Mouse (Mus musculus) limb, embryonic 14.5 days (tissue): Measurements from ENCODE around the gene Tmem151b. TPM values are rescaled to one million over a fixed set of nuclear protein-coding genes. Genes with fewer than 3 reads are reported as not detected.

Experiments used
- ATAC-seq: fragments of 200-750 bp; cut with Nextera tagmentation; 2 replicates; pipeline ENCODE4 v1.8.0; 2017; ENCODE audit warnings: low read depth, moderate number of reproducible peaks, moderate TSS enrichment; ENCODE audit not compliant: low FRiP score
- DNase-seq: peaks from one replicate; pipeline ENCODE4 v3.0.0-alpha.2; 2015; ENCODE audit warnings: low spot score
- H3K27ac ChIP-seq: fragments of 300-500 bp; sonication (generic); replicated peaks from 2 replicates; pipeline ENCODE4 v1.5.1; 2014; ENCODE audit warnings: low read depth, mild to moderate bottlenecking, low read length, moderate library complexity, mixed read lengths
- H3K27me3 ChIP-seq: fragments of 300-500 bp; sonication (generic); 2 replicates; pipeline ENCODE4 v1.6.1; 2014; ENCODE audit warnings: low read length, mixed read lengths; ENCODE audit not compliant: control insufficient read depth, insufficient read depth
- H3K36me3 ChIP-seq: fragments of 300-500 bp; sonication (generic); 2 replicates; pipeline ENCODE4 v1.6.1; 2014; ENCODE audit warnings: mild to moderate bottlenecking, low read length, moderate library complexity, mixed read lengths; ENCODE audit not compliant: control insufficient read depth, insufficient read depth
- H3K4me1 ChIP-seq: fragments of 300-500 bp; sonication (generic); 2 replicates; pipeline ENCODE4 v1.6.1; 2014; ENCODE audit warnings: antibody characterized with exemption, low read length, mixed read lengths; ENCODE audit not compliant: control insufficient read depth, insufficient read depth
- H3K4me2 ChIP-seq: fragments of 300-500 bp; sonication (generic); replicated peaks from 2 replicates; pipeline ENCODE4 v1.6.1; 2014; ENCODE audit warnings: low read depth, mild to moderate bottlenecking, low read length, moderate library complexity; ENCODE audit not compliant: severe bottlenecking
- H3K4me3 ChIP-seq: fragments of 300-500 bp; sonication (generic); replicated peaks from 2 replicates; pipeline ENCODE4 v1.5.1; 2014; ENCODE audit warnings: low read length
- H3K9ac ChIP-seq: fragments of 300-500 bp; sonication (generic); 2 replicates; pipeline ENCODE4 v1.6.1; 2014; ENCODE audit warnings: mild to moderate bottlenecking, low read depth, low read length, moderate library complexity; ENCODE audit not compliant: severe bottlenecking
- H3K9me3 ChIP-seq: fragments of 300-500 bp; sonication (generic); 2 replicates; pipeline ENCODE4 v1.6.1; 2016; ENCODE audit warnings: low read length; ENCODE audit not compliant: control insufficient read depth
- POLR2A ChIP-seq: fragments of 200-500 bp; IDR thresholded peaks from 2 replicates; pipeline ENCODE4 v1.8.0; 2012; ENCODE audit warnings: inconsistent platforms, mild to moderate bottlenecking, moderate library complexity, borderline replicate concordance; ENCODE audit not compliant: insufficient read depth, insufficient read length; ENCODE audit errors: extremely low read depth
- WGBS: fragments of 180-500 bp; shearing (Covaris S2); extraction: QIAGEN DNeasy Blood & Tissue Kit; methylation state at CpG from one replicate; pipeline ENCODE4 v1.1.7; 2014; 5-methylcytosine and 5-hydroxymethylcytosine counted together
- polyA plus RNA-seq, 2 experiments: library from polyadenylated mRNA; depleted of rRNA in 1 of 2; stranded (reverse) in 1 of 2; unstranded in 1 of 2; fragments of >200 nt; fragmentation: Nextera tagmentation in 1 of 2; extraction: Ambion mirVana in 1 of 2; gene quantifications; 2 replicates each; pipeline versions ENCODE4 v1.2.1 to v1.2.3; 2012 to 2014

The Tmem151b gene
- polyA plus RNA-seq, 2 experiments, result 2.9 to 6.1 TPM

- Histone ChIP-seq H3K27ac (no peak overlapping the region), H3K4me2 (no peak overlapping the region), H3K9me3 (no peaks in the 10 kb centered on the region), H3K4me3 (no peak overlapping the region), H3K27me3 (no peaks in the 10 kb centered on the region), H3K9ac (no peak overlapping the region), H3K36me3 (peaks cover 7% of the 10 kb centered on the region; the same call in 1 of the 2 replicates), H3K4me1 (peaks cover 20% of the 10 kb centered on the region)
- no peak for TF ChIP-seq POLR2A
- WGBS, result 67% methylated on average over 6 of the region's 6 CpGs
- DNase-seq (no peak), ATAC-seq (no peak)
Observed at GRCm38 (mm10) chr17:45582715-45583355, 33.4 kb upstream of the Tmem151b start.

DNA sequence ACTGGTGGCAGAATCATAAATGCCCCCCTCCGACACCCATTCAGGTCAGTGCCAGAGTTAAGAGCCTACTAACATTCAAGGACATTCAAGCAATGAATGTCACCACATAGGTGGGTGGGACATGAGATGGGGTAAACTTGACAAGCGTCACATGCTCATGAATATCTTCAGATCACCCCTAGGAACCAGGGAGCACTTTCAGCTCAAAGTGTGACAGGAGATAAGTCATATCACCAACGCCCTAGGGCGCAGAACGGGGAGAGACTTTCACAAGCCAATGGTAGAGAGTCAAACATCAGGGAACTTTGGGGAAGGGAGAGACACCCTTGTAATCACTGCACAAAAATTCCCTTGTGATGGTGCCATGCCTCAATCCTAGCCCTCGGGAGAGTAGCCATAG is 32.7 kb upstream of the Tmem151b start:
- peaks cover 20% of the 10 kb centered on the region for H3K4me1 ChIP-seq
- no peak overlapping the region for H3K9ac ChIP-seq
- no peaks in the 10 kb centered on the region for H3K9me3 ChIP-seq
- ATAC-seq (no peak), DNase-seq (no peak)
- H3K27me3 ChIP-seq, result no peaks in the 10 kb centered on the region
- H3K4me3 ChIP-seq, result no peak overlapping the region
- 90% methylated on average over 6 of the region's 6 CpGs for WGBS
- no peak for TF ChIP-seq POLR2A
- peaks cover 4% of the 10 kb centered on the region; the same call in 1 of the 2 replicates for H3K36me3 ChIP-seq
- no peak overlapping the region for H3K27ac ChIP-seq
- no peak overlapping the region for H3K4me2 ChIP-seq

DNA sequence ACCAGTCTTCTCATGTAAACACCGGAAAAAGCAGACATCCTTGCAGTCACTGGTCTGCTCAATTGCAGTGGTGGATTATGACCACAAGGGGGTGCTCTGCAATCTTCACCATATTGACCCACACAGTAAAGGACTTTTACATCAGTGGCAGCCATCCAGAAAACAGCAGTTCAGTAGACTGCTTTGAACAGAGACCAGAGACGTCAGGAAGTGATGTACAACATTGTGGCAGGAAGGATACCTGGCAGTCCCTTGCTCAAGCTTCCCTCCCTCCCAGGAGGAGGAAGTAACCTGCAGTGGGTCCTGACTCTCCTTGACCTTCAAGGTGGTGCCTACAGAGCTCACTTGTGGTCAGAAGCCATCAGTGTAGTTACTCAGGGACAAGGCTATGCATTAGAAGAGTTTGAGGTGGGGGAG is 32.1 kb upstream of the Tmem151b start:
- ATAC-seq (peak; percentile 27; the same call in 1 of the 2 replicates), DNase-seq (peak; percentile 94)
- Histone ChIP-seq H3K27ac (no peak overlapping the region; the same call in 1 of the 2 replicates), H3K4me1 (peaks cover 20% of the 10 kb centered on the region), H3K9me3 (no peaks in the 10 kb centered on the region), H3K4me2 (no peak overlapping the region), H3K9ac (no peak overlapping the region), H3K4me3 (no peak overlapping the region), H3K36me3 (no peaks in the 10 kb centered on the region; the same call in 1 of the 2 replicates), H3K27me3 (no peaks in the 10 kb centered on the region)
- 3% methylated on average over 2 of the region's 2 CpGs for WGBS
- TF ChIP-seq POLR2A, result no peak

GRCm38 (mm10) chr17:45580958-45581477 is 31.5 kb upstream of the Tmem151b start:
- no peak overlapping the region; the same call in 1 of the 2 replicates for H3K27ac ChIP-seq
- DNase-seq, result peak; percentile 52

DNA sequence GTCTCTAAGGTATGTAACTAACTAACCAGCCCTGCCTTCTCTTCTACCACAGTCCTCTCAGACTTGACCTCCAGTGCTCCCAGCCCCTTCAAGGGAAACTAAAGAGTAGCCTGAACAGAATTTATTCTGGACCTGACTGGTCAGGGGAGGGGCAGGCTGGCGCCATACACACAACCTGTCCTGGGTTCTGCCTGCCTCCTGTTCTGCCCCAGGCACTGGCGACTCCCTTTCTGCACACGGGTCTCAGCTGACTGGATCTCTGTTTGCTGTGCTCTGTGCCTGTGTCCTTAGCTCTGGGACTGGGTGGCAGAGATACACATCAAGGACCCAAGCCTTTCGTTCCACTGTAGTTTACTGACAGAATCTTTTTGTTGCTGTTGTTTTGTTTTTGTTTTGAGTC is 30.1 kb upstream of the Tmem151b start:
- Histone ChIP-seq H3K36me3 (no peaks in the 10 kb centered on the region), H3K27me3 (no peaks in the 10 kb centered on the region), H3K4me2 (no peak overlapping the region), H3K9me3 (no peaks in the 10 kb centered on the region), H3K27ac (no peak overlapping the region), H3K4me3 (no peak overlapping the region), H3K4me1 (peaks cover 10% of the 10 kb centered on the region), H3K9ac (no peak overlapping the region)
- WGBS, result 81% methylated on average over 4 of the region's 4 CpGs
- no peak for TF ChIP-seq POLR2A
- ATAC-seq (no peak), DNase-seq (no peak)

More at GRCm38 (mm10) chr17:45580958-45581477, 31.5 kb upstream of the Tmem151b start:
- TF ChIP-seq POLR2A, result no peak
- ATAC-seq, result no peak; the same call in 1 of the 2 replicates
- H3K9ac ChIP-seq, result no peak overlapping the region
- no peaks in the 10 kb centered on the region for H3K27me3 ChIP-seq
- no peaks in the 10 kb centered on the region for H3K9me3 ChIP-seq
- H3K4me3 ChIP-seq, result no peak overlapping the region
- H3K36me3 ChIP-seq, result no peaks in the 10 kb centered on the region
- 45% methylated on average over 12 of the region's 12 CpGs for WGBS
- H3K4me2 ChIP-seq, result no peak overlapping the region
- H3K4me1 ChIP-seq, result peaks cover 20% of the 10 kb centered on the region
